Mouse (Mus musculus): ENCODE measurements at regions not wholly inside any gene's neighbourhood (a gene's known extent, or its start where the extent isn't known, plus 50 kb on each side); places are given as distances from the start of the nearest gene placed in this dataset.

DNA sequence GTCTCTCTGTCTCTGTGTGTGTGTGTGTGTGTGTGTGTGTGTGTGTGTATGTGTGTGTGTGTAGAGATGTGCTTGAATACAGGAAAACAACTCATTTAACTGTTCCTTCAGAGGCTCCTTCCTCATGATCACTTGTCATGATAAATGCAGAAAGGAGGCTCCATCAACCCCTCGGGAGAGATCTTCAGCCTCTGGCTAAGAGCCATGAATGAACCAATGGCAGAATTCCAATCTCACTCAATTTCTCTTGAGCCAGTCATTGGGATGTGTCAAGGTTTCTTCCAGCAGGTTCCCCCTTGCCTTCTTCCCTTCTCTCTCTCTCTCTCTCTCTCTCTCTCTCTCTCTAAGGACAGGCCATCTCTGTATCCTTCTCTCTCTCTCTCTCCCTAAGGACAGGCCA lies 124.1 kb downstream of the Adamts1 start:
- TF ChIP-seq EP300 (IDR thresholded peaks at IDR 0.05; ENCODE audit: low read depth) (no peak), CTCF (IDR thresholded peaks at IDR 0.05; ENCODE audit: low read depth) (no peak)
